Mouse (Mus musculus) lung, embryonic 14.5 days (tissue): ENCODE data around the gene Aldh1l1. TPM values are rescaled to one million over a fixed set of nuclear protein-coding genes. Genes with fewer than 3 reads are reported as not detected.

Source experiments
- ATAC-seq: fragments of 200-750 bp; cut with Nextera tagmentation; 2 replicates; pipeline ENCODE4 v1.8.0; 2017; ENCODE audit warnings: mild to moderate bottlenecking, moderate TSS enrichment, moderate library complexity; ENCODE audit not compliant: insufficient read depth
- DNase-seq: peaks from one replicate; pipeline ENCODE4 v3.0.0-alpha.2; 2015
- H3K27ac ChIP-seq: fragments of 300-500 bp; sonication (generic); 2 replicates; pipeline ENCODE4 v1.5.1; 2014; ENCODE audit warnings: low read depth, mild to moderate bottlenecking, moderate library complexity
- H3K27me3 ChIP-seq: fragments of 300-500 bp; sonication (generic); 2 replicates; pipeline ENCODE4 v1.6.1; 2014; ENCODE audit warnings: low read length, control low read depth; ENCODE audit not compliant: insufficient read depth
- H3K36me3 ChIP-seq: fragments of 300-500 bp; sonication (generic); 2 replicates; pipeline ENCODE4 v1.6.1; 2014; ENCODE audit warnings: control low read depth; ENCODE audit not compliant: insufficient read depth
- H3K4me1 ChIP-seq: fragments of 300-500 bp; sonication (generic); 2 replicates; pipeline ENCODE4 v1.6.1; 2014; ENCODE audit warnings: antibody characterized with exemption, control low read depth; ENCODE audit not compliant: insufficient read depth
- H3K4me2 ChIP-seq: fragments of 300-500 bp; sonication (generic); 2 replicates; pipeline ENCODE4 v1.6.1; 2014; ENCODE audit warnings: mild to moderate bottlenecking
- H3K4me3 ChIP-seq: fragments of 300-500 bp; sonication (generic); 2 replicates; pipeline ENCODE4 v1.5.1; 2014; ENCODE audit warnings: low read depth, low read length
- H3K9ac ChIP-seq: fragments of 300-500 bp; sonication (generic); 2 replicates; pipeline ENCODE4 v1.6.1; 2014
- H3K9me3 ChIP-seq: fragments of 300-500 bp; sonication (generic); 2 replicates; pipeline ENCODE4 v1.6.1; 2016; ENCODE audit warnings: low read depth, low read length, control low read depth
- CTCF ChIP-seq: IDR thresholded peaks from 2 replicates; pipeline ENCODE4 v1.5.1; 2016; ENCODE audit warnings: antibody characterized with exemption, low read depth
- WGBS: fragments of 180-500 bp; shearing (Covaris S2); extraction: QIAGEN DNeasy Blood & Tissue Kit; methylation state at CpG from one replicate; pipeline ENCODE4 v1.1.7; 2014; 5-methylcytosine and 5-hydroxymethylcytosine counted together
- polyA plus RNA-seq: library from polyadenylated mRNA; unstranded; fragments of >200 nt; fragmentation: Nextera tagmentation; extraction: Ambion mirVana; gene quantifications from 2 replicates; pipeline ENCODE4 v1.2.1, GENCODE M21; 2014

The Aldh1l1 gene
- polyA plus RNA-seq, 1 experiment from 2014 or later, result 0.74 TPM

DNA sequence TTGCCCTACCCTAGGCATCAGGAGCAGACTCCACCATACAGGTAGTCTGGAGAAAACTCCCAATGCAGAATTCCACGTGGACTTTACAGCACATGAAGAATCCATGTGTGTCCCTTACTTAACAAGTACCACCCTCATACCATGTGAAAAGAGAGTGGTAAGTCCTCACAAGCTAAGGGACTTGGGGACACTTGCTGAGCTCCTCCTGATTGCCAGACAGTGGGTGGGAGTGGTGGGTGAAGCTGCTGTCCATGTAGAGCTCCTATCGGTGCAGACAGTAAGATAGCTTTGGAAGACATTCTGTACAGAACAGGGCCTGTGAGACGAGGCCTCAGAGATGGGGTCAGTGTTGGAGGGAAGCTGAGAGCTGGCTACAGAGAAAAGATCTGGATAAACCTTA is 81.7 kb downstream of the Aldh1l1 start:
- Histone ChIP-seq H3K9ac (no peak overlapping the region), H3K36me3 (no peaks in the 10 kb centered on the region), H3K27me3 (no peaks in the 10 kb centered on the region), H3K27ac (no peak overlapping the region), H3K4me2 (no peak overlapping the region), H3K9me3 (no peaks in the 10 kb centered on the region), H3K4me1 (no peaks in the 10 kb centered on the region), H3K4me3 (no peak overlapping the region)
- WGBS, result 61% methylated on average over 3 of the region's 3 CpGs
- ATAC-seq (no peak), DNase-seq (no peak)
- TF ChIP-seq CTCF, result no peak

DNA sequence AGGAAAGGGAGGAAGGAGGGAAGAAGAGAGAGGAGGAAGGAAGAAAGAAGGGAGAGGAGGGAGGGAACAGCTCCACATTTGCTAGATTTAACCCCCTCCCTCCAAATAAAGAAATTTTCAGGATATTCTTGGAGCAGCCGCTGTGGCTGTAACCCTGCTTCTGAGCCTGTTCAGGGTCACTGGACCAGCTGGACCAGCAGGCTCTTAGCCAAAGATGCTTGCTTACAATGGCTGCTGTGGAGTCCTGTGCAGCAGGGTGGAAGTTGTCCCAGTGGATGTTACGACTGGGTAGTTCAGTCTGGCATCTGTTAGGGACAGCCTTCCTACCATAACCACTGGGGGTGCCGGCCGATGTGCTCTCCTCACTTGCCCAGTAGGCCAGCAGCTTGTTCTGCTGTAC is 82.5 kb downstream of the Aldh1l1 start:
- H3K9me3 ChIP-seq, result no peaks in the 10 kb centered on the region
- H3K4me1 ChIP-seq, result no peaks in the 10 kb centered on the region
- 74% methylated on average over 4 of the region's 4 CpGs for WGBS
- H3K36me3 ChIP-seq, result no peaks in the 10 kb centered on the region
- ATAC-seq (no peak), DNase-seq (no peak)
- no peak for TF ChIP-seq CTCF
- no peaks in the 10 kb centered on the region for H3K27me3 ChIP-seq
- H3K27ac ChIP-seq, result no peak overlapping the region
- no peak overlapping the region for H3K4me3 ChIP-seq
- no peak overlapping the region for H3K4me2 ChIP-seq
- no peak overlapping the region for H3K9ac ChIP-seq

DNA sequence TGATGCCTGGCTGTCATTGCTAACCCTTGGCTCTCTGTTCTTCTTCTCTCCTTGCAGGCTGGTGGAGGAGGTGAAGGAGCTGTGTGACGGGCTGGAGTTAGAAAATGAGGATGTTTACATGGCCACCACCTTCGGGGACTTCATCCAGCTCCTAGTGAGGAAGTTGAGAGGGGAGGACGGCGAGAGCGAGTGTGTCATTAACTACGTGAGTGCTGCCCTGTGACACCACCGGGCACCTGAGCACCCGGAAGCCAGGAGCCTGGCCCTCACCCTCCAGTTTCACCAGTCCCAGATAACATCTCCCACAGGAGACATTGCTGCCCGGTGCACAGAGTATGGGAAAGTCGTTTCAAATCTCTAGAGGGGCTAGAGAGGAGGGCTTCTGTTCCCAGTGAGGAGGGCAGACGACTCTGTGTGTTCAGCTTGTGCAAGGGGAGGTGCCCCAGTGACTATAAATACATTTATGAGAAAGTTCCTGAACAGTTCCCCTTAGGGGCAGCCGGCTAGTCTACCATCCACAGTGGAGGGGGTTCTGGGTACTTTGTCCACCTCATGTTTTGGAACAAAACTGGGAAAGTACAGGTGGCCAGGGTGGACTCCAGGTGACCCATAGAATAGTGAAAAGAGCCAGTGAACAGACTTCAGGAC is 83.6 kb downstream of the Aldh1l1 start:
- H3K27ac ChIP-seq, result no peak overlapping the region
- DNase-seq, result no peak
- no peak for ATAC-seq
- H3K27me3 ChIP-seq, result no peaks in the 10 kb centered on the region
- H3K36me3 ChIP-seq, result no peaks in the 10 kb centered on the region
- TF ChIP-seq CTCF, result no peak
- H3K4me1 ChIP-seq, result no peaks in the 10 kb centered on the region
- H3K4me2 ChIP-seq, result no peak overlapping the region
- no peak overlapping the region for H3K4me3 ChIP-seq
- H3K9me3 ChIP-seq, result no peaks in the 10 kb centered on the region
- WGBS, result 39% methylated on average over 12 of the region's 12 CpGs
- no peak overlapping the region for H3K9ac ChIP-seq

DNA sequence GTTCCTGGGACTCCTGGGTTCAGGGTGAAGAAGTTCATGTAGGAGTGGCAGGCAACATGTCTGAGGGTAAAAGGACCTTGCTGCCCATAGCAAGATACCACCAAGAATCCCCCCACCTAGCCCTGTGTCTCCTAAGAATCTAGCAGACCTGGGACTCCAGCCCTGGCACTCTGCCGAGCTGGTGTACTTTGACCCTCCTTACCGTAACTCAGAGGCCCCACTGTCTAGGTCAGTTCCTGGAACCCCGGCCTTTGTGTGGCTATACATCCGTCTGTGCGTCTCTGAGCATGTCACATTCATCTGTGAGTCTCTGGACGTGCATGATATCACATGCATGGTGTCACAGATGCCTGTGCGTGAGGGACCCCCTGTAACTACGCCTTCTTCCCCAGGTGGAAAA is 84.2 kb downstream of the Aldh1l1 start:
- no peak overlapping the region for H3K9ac ChIP-seq
- WGBS, result 73% methylated on average over 8 of the region's 8 CpGs
- no peaks in the 10 kb centered on the region for H3K27me3 ChIP-seq
- no peak overlapping the region for H3K4me3 ChIP-seq
- H3K4me1 ChIP-seq, result no peaks in the 10 kb centered on the region
- TF ChIP-seq CTCF, result no peak
- H3K4me2 ChIP-seq, result no peak overlapping the region
- ATAC-seq (no peak), DNase-seq (no peak)
- H3K9me3 ChIP-seq, result no peaks in the 10 kb centered on the region
- no peaks in the 10 kb centered on the region for H3K36me3 ChIP-seq
- no peak overlapping the region for H3K27ac ChIP-seq

DNA sequence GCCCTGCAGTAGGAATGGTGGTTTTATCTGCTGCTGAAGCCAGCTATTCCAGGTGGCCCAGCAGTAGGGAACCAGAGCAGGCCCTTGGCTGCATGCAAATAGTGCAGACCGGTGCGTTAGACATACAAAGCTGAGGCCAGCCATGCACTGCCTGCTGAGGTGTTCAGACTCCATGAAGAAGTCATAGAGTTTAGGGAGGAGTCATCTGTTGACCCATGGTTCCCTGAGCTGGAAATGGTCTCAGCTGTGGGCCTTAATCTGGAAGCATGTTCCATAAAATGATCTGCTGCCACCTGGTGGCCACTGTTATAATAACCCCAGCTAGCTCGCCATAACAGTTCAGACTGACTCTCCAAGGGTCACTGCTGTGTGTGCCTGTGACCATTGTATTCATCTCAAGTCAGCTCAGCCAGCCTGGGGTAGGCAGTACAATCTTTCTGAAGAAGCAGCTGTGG is 89.1 kb downstream of the Aldh1l1 start:
- ATAC-seq (peak; percentile 56; the same call in 1 of the 2 replicates), DNase-seq (peak; percentile 93)
- H3K4me1 ChIP-seq, result no peaks in the 10 kb centered on the region
- no peaks in the 10 kb centered on the region for H3K36me3 ChIP-seq
- H3K9ac ChIP-seq, result no peak overlapping the region
- no peak overlapping the region for H3K4me2 ChIP-seq
- H3K9me3 ChIP-seq, result no peaks in the 10 kb centered on the region
- 44% methylated on average over 3 of the region's 3 CpGs for WGBS
- H3K4me3 ChIP-seq, result no peak overlapping the region
- peak; percentile 88 for TF ChIP-seq CTCF
- H3K27ac ChIP-seq, result no peak overlapping the region
- no peaks in the 10 kb centered on the region for H3K27me3 ChIP-seq

DNA sequence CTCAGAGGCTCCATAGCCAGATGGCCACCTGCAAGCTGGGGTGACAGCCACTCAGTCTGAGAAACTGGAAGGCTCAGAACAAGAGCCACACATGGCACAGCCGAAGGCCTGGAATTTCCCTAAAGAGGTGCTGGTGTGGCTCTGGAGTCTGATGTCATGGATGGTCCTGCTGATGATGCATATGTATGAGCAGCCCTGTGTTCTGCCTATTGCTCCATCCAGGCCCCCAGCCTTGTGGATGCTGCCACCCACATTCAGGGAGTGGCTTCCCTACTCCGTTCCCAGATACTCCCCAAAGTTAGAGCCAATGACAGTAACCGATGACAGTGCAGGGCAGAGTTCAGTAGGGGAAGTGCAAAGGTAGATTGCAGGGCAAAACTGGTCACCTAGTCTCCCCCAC is 91.9 kb downstream of the Aldh1l1 start:
- Histone ChIP-seq H3K4me1 (no peaks in the 10 kb centered on the region), H3K27me3 (no peaks in the 10 kb centered on the region), H3K27ac (no peak overlapping the region), H3K9ac (no peak overlapping the region), H3K9me3 (no peaks in the 10 kb centered on the region), H3K4me2 (no peak overlapping the region), H3K36me3 (no peaks in the 10 kb centered on the region), H3K4me3 (no peak overlapping the region)
- no peak for ATAC-seq
- no peak for TF ChIP-seq CTCF
- DNase-seq, result no peak
- 49% methylated on average over 3 of the region's 3 CpGs for WGBS

DNA sequence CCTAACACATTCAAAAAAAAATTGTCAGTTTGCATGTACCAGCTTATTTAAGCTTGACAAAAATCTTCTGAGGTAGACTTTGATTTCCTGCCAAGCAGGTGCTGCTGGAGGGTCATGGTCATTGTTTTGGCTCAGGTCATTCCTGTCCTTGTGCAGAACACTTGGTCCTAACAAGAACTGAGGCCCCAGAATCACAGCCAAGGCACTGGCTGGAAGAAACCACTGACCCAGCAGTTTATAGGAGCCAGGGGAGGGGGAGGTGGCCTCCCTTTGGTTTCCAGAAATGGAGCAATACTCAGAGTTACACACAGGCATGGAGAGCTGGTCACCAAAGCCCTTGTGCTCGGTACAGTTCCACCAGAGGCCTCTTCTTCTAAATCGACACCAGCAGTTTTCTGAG is 96.1 kb downstream of the Aldh1l1 start:
- Histone ChIP-seq H3K27ac (no peak overlapping the region), H3K4me3 (no peak overlapping the region), H3K27me3 (no peaks in the 10 kb centered on the region), H3K9me3 (no peaks in the 10 kb centered on the region), H3K36me3 (no peaks in the 10 kb centered on the region), H3K4me1 (no peaks in the 10 kb centered on the region), H3K4me2 (no peak overlapping the region), H3K9ac (no peak overlapping the region)
- ATAC-seq (no peak), DNase-seq (no peak)
- no peak for TF ChIP-seq CTCF
- 78% methylated on average over 2 of the region's 2 CpGs for WGBS
